Mouse (Mus musculus) large intestine, adult 2 months (tissue): ENCODE data around the gene Rasa4. TPM values are rescaled to one million over a fixed set of nuclear protein-coding genes. Genes with fewer than 3 reads are reported as not detected.
A peak's percentile ranks its signal among the peaks of the same experiment; 100 is the strongest.
"Not testable (repeated sequence)": the region's sequence is repeated elsewhere in the genome, so short reads cannot be mapped to it uniquely, and the experiment has no call there.

Experiments used
- DNase-seq: peaks from one replicate; pipeline ENCODE4 v3.0.0-alpha.2; 2012; ENCODE audit warnings: low read depth, low spot score
- whole genome bisulfite sequencing: fragments of 180-500 bp; shearing (Covaris S2); methylation state at CpG from one replicate; pipeline ENCODE4 v1.1.7; 2018; 5-methylcytosine and 5-hydroxymethylcytosine counted together
- polyA plus RNA-seq: library from polyadenylated mRNA; depleted of rRNA; stranded (reverse); fragments of >200 nt; gene quantifications from 2 replicates; pipeline ENCODE4 v1.2.3, GENCODE M21; 2012

Rasa4 gene
- polyA plus RNA-seq, 1 experiment = 30.9 TPM

DNA sequence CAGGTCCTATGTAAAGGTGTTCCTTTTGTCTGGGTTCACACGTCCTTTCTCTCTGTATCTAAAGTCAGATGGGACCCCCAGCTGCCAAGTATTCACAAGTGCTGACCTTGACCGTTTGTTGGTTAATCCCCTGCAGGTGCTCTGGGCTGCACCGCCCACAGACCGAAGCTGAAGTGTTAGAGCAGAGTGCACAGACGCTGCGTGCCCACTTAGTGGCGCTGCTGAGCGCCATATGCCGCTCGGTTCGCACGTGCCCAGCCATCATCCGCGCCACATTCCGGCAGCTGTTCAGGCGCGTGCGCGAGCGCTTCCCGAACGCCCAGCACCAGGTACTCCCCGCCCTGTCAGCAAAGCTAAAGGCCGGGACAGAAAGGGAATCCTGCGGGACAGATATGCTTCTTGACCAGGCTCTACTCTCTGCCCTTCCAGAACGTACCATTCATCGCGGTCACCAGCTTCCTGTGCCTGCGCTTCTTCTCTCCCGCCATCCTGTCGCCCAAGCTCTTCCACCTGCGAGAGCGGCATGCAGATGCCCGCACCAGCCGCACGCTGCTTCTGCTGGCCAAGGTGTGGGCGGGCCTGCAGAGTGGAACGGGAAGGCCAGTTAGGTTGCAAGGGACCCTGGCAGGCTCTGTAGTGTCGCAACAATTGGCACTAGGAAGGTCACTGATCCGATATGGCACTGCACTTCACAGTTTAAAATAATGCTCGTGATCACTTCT is 18.5 kb downstream of the Rasa4 start:
- 14% methylated on average over 41 of the region's 41 CpGs for WGBS
- no peak for DNase-seq

DNA sequence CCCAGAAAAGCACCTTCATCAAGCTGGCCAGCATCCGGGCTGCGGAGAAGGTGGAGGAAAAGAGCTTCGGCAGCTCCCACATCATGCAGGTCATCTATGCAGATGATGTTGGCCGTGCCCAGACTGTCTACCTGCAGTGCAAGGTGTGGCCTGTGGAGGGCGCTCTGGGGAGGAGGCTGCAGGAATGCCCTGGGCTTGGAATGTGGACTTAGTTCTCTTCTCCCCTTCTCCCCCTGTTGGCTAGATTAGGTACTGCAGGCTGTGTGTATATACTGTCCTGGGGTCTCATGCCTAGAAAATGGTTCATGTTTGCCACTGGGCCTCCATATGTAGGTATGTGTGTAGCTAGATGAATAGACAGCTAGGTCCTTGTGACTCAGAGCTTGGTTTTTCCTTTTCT is 20.8 kb downstream of the Rasa4 start:
- WGBS = 95% methylated on average over 5 of the region's 5 CpGs
- DNase-seq = no peak

DNA sequence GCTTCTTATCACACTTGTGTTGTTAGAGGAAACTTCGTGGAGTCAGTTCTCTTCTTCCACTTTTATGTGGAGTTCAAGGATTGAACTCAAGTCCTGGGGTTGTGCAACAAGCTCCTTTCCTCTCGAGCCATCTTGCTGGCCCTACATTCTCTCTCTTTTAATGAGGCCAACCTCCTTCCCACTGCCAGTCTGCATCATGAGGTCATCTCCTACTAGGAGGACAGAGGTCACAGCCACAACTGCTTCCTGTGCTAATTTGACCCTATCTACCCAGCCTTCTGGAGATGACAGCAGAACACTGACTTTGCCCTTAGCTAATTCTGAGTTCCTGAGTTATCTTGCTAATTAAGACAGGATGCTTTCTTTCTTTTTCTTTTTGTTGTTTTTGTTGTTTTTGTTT is 24.8 kb downstream of the Rasa4 start:
- DNase-seq = no peak
- WGBS = 42% methylated on average over 2 of the region's 2 CpGs

- DNase-seq = no peak
- WGBS = 45% methylated on average over 3 of the region's 3 CpGs
Observed at GRCm38 (mm10) chr5:136109042-136109441, 25.3 kb downstream of the Rasa4 start.

GRCm38 (mm10) chr5:136113546-136113945 is 29.8 kb downstream of the Rasa4 start:
- not testable (repeated sequence) for DNase-seq
- WGBS = 50% methylated on average over 4 of the region's 4 CpGs

- WGBS = 3% methylated on average over 42 of the region's 42 CpGs
- peak; percentile 87 for DNase-seq
Observed at GRCm38 (mm10) chr5:136115891-136116783, 32.4 kb downstream of the Rasa4 start, which contains the start of gene Polr2j. Gene Polr2j (plus strand): TSS chr5:136116631.

DNA sequence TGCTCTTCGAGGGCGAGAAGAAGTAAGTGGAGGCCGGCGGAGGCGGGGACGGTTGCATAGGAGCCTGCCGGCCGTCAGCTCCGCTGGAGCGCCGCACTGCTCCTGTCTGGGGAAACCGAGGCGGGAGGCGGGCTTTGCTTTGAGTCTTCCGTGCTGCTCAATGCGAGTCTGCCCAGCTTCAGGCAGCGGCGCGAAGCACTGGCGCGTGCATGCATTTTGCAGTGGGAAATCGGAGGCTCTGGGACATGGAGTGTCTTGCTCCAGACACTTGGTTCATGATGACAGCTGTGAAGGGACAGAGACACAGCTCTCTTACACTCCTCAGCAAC is 33.0 kb downstream of the Rasa4 start:
- WGBS = under 1% methylated on average over 22 of the region's 22 CpGs
- DNase-seq = no peak

DNA sequence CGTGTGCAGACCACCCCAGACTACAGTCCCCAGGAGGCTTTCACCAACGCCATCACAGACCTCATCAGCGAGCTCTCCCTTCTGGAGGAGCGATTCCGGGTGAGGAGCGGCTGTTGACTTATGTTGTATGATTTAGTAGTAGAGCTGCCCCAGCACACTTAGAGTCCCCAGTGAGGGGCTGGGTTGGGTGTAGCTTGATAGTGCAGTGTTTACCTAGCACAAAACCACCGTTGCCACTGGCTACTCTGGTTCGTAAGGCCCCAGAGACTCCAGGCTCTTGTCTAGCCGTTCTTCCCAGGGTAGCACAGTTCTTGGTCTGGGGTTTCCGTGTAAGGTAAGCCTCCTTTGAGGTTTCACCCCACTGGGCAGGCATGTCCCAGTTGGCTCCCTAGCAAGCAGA is 38.4 kb downstream of the Rasa4 start:
- DNase-seq = no peak
- 83% methylated on average over 10 of the region's 10 CpGs for WGBS

DNA sequence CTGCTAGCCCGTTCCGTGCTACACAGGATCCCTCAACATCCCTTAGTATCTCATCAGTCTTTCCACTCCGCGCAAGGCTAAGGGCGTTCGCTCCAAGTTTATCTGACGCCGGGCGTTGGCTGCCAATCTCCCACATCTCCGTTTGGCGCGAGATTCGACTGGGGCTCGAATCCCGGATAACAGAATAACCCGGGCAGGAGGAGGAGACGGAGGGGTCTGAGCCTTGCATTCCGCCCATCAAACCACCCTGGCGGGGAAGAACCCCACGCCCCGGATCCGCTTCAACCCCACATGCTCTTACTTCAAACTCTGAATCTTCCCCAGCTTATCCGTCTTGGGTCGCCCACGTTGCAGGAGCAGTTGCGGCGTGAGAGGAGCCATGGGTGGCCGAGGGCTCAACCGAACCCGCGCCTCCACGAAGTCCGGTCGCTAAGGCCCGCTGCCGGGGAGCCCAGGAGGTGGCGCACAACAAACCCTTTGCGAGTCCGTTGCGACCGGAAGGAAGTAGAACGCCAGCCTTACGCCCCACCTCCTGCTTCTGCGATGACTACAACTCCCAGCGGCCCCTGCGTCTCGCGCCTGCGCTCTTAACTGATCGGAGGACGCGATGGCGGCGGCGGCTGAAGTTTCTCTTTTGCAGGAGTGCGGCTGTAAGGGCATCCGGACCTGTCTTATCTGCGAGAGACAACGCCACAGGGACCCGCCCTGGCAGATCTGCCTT is 52.0 kb downstream of the Rasa4 start, which contains the start of the genes Lrwd1 and Alkbh4:
Lrwd1 (minus strand) TSS at position 504 of the 721 bp plus-strand sequence.
Alkbh4 (plus strand) TSS at position 576 of the 721 bp plus-strand sequence.
- under 1% methylated on average over 60 of the region's 60 CpGs for WGBS
- peak; percentile 79 for DNase-seq

- under 1% methylated on average over 20 of the region's 20 CpGs for WGBS
- DNase-seq = no peak
Observed at GRCm38 (mm10) chr5:136136292-136136990, 52.7 kb downstream of the Rasa4 start.

DNA sequence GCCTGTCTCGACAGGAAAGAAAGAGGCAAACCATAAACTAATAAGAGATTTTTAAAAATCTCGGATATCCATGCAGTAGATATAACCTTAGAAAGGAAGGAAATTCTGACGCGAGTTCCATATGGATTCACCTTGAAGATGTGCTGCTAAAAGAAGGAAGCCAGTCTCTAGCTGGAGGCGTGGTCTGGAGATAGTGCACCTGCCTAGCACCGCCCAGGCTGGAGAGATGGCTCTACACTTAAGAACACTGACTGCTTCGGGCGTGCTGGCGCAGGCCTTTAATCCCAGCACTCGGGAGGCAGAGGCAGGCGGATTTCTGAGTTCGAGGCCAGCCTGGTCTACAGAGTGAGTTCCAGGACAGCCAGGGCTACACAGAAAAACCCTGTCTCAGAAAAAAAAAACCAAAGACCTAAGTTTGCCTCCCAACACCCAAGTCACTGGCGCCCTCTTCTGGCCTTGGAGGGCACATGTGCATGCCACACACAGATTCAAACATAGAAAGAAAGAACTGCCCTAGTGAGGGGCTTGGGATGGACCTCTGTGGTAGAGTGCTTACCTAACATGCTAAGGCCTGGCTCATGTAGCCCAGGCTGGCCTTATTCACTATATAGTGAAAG is 54.0 kb downstream of the Rasa4 start:
- DNase-seq = no peak
- WGBS = 45% methylated on average over 13 of the region's 13 CpGs

DNA sequence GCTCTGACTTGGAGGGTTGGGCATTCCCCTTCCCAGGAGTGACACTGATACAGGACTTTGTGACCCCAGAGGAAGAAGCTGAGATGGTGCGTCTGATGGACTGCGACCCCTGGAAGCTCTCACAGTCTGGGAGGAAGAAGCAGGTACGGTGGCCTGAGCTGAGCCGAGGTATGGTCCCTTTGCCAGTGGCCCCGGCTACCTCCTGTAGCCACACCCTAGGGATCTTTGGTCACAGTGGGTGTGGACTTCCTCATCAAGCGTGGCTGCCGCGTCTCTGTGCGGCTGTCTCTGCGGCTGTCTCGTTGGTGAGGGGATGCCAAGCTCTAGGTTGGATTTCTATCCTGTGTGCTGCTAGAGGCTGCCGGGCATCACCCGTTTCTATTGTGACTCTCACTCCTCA is 55.7 kb downstream of the Rasa4 start:
- no peak for DNase-seq
- WGBS = 35% methylated on average over 13 of the region's 13 CpGs

DNA sequence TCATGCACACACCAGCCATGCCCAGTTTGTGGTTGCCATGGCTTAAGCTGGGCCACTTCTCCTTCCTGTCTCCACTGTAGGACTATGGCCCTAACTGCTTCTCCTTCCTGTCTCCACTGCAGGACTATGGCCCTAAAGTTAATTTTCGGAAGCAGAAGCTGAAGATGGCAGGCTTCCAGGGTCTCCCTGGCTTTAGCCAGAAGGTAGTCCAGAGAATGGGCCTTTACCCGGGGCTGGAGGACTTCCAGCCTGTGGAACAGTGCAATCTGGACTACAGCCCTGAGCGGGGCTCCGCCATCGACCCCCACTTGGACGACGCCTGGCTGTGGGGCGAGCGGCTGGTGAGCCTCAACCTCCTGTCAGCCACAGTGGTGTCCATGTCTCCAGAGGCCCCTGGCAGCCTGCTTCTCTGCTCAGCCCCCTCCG is 56.4 kb downstream of the Rasa4 start:
- whole genome bisulfite sequencing = 91% methylated on average over 10 of the region's 10 CpGs
- no peak for DNase-seq

GRCm38 (mm10) chr5:136142746-136143145 is 59.0 kb downstream of the Rasa4 start:
- 88% methylated on average over 5 of the region's 5 CpGs for WGBS
- no peak for DNase-seq

DNA sequence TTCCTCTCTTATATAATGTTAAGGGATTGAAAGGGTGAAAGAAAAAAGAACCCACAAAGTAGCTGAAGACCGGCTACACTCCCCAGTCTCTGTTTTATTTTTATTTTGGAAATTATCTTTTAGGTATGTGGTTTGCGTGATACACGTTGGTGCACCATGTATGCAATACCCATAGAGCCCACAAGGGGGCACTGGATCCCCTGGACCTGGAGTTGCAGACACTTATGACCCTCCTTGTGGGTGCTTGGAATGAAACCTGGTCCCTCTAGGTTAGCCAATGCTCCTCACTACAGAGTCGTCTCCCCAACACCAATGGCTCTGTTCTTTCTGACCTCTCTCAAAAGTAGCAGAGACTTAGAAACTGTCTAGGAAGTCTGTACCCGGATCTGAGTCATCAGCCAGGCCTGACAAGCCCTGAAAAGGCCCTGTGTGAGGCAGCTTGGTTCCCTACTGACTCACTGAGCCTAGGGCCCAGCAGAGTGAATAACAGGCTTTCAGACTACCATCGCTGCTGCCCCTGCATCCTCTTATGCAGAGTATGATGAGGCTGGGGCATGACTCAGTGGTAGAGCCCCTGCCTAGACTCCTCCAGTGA is 59.5 kb downstream of the Rasa4 start:
- DNase-seq = no peak
- WGBS = 88% methylated on average over 6 of the region's 6 CpGs

GRCm38 (mm10) chr5:136144606-136145430 is 61.1 kb downstream of the Rasa4 start:
- 30% methylated on average over 12 of the region's 12 CpGs for WGBS
- DNase-seq = no peak

GRCm38 (mm10) chr5:136146936-136147335 is 63.2 kb downstream of the Rasa4 start:
- WGBS = 83% methylated on average over 1 of the region's 1 CpGs
- DNase-seq = no peak

GRCm38 (mm10) chr5:136147704-136148103 is 64.0 kb downstream of the Rasa4 start:
- WGBS = 75% methylated on average over 8 of the region's 8 CpGs
- no peak for DNase-seq
